Mouse (Mus musculus) intestine, embryonic 16.5 days (tissue): ENCODE measurements at regions not wholly inside any gene's neighbourhood (a gene's known extent, or its start where the extent isn't known, plus 50 kb on each side); places are given as distances from the start of the nearest gene placed in this dataset.
A peak's percentile ranks its signal among the peaks of the same experiment; 100 is the strongest.

ENCODE experiments used
- ATAC-seq: fragments of 200-750 bp; cut with Nextera tagmentation; 2 replicates; pipeline ENCODE4 v1.8.0; 2017; ENCODE audit warnings: moderate TSS enrichment, moderate library complexity
- H3K27ac ChIP-seq: fragments of 300-500 bp; sonication (generic); 2 replicates; pipeline ENCODE4 v1.5.1; 2014; ENCODE audit warnings: mild to moderate bottlenecking, low read length
- H3K27me3 ChIP-seq: fragments of 300-500 bp; sonication (generic); replicated peaks from 2 replicates; pipeline ENCODE4 v1.6.1; 2014; ENCODE audit warnings: low read length, control low read depth, mixed read lengths; ENCODE audit not compliant: control insufficient read depth, insufficient read depth
- H3K36me3 ChIP-seq: fragments of 300-500 bp; sonication (generic); 2 replicates; pipeline ENCODE4 v1.6.1; 2014; ENCODE audit warnings: low read length, control low read depth; ENCODE audit not compliant: control insufficient read depth, insufficient read depth
- H3K4me1 ChIP-seq: fragments of 300-500 bp; sonication (generic); 2 replicates; pipeline ENCODE4 v1.6.1; 2014; ENCODE audit warnings: low read length, control low read depth, mixed read lengths; ENCODE audit not compliant: control insufficient read depth, insufficient read depth
- H3K4me2 ChIP-seq: fragments of 300-500 bp; sonication (generic); 2 replicates; pipeline ENCODE4 v1.6.1; 2014; ENCODE audit warnings: low read depth, low read length, control low read depth
- H3K4me3 ChIP-seq: fragments of 300-500 bp; sonication (generic); 2 replicates; pipeline ENCODE4 v1.5.1; 2014; ENCODE audit warnings: mild to moderate bottlenecking, low read length
- H3K9ac ChIP-seq: fragments of 300-500 bp; sonication (generic); 2 replicates; pipeline ENCODE4 v1.6.1; 2014; ENCODE audit warnings: low read depth, low read length
- H3K9me3 ChIP-seq: fragments of 300-500 bp; sonication (generic); 2 replicates; pipeline ENCODE4 v1.6.1; 2016; ENCODE audit warnings: low read length, control low read depth; ENCODE audit not compliant: control insufficient read depth
- WGBS: fragments of 180-500 bp; shearing (Covaris S2); extraction: QIAGEN DNeasy Blood & Tissue Kit; methylation state at CpG from one replicate; pipeline ENCODE4 v1.1.7; 2014; 5-methylcytosine and 5-hydroxymethylcytosine counted together

DNA sequence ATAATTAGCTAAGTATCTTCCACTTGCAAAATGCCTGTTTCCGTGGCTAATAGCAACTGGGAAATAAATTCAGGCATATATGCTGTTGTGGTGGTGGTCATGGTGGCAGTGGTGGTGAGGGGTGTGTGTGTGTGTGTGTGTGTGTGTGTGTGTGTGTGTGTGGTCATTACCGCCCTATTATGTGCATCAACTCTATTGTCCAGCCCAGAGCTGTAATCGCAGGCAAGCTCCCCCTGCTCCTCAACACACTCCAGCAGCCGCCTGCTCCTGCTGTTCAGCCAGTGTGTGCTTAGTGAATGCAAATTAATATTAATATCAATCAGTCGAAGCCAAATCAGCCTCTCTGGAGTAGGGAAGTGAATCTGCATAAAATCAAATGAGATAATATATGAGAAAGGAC is 152.9 kb upstream of the Zic3 start:
- H3K27ac ChIP-seq: no peak overlapping the region
- H3K36me3 ChIP-seq: no peaks in the 10 kb centered on the region
- no peak overlapping the region for H3K4me3 ChIP-seq
- H3K9ac ChIP-seq: no peak overlapping the region
- H3K4me2 ChIP-seq: no peak overlapping the region
- WGBS: 80% methylated on average over 5 of the region's 5 CpGs
- H3K9me3 ChIP-seq: no peaks in the 10 kb centered on the region
- ATAC-seq: no peak
- no peaks in the 10 kb centered on the region for H3K4me1 ChIP-seq
- no peaks in the 10 kb centered on the region for H3K27me3 ChIP-seq

DNA sequence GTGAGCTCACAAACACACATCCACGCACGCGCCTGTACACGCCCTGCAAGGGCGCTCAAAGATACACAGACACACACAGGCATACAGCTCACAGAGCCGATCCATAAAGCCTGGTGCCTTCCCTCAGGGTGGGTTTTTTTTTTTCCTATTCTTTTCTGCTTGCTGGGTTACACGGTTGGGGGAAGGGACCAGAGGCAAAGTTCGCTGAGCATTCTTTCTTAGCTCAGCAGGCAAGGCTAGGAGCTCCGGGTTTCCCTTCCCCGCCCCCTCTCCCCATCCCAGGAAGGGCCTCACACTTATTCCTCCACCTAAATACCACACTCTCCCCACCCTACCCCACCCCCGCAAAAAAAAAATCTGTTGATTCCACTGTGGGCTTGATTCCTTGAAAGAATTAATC is 105.8 kb upstream of the Zic3 start:
- Histone ChIP-seq H3K4me3 (no peak overlapping the region), H3K4me2 (no peak overlapping the region), H3K9ac (no peak overlapping the region), H3K36me3 (no peaks in the 10 kb centered on the region), H3K27me3 (peaks cover 25% of the 10 kb centered on the region), H3K27ac (no peak overlapping the region), H3K9me3 (no peaks in the 10 kb centered on the region), H3K4me1 (no peaks in the 10 kb centered on the region)
- WGBS: 15% methylated on average over 11 of the region's 11 CpGs
- ATAC-seq: no peak

DNA sequence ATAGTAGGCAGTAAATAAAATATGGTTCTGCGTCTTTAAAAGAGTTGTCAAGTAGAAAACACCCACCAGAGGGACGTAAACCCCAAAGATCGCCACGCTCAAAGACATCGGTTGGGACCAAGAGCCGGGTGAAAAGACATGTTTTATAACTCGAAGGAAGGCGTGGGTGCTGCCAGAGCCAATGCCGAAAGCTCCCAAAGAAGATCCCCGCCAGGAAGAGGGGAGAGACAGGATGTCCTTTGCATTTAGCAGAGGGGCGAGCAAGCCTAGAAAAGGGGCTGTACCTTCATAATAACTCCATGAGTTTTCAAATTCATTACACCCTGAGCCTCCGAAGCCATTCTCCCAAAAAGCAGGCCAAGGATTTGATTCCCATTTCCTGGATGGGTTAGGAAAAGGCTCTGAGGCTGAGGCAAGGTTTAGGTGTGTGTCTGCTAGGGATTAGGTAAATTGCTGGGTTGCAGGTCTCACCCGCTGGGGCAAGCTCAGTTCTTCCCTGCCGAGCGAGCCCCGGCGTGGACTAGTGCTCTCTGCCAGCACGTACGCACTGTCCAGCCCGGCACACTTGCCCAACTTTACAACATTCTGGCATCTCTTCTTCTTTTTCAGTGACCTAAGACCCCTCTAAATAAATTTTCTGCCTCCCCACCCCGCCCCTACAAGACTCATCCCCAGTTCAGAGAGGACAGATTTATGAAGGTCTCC is 104.9 kb upstream of the Zic3 start:
- WGBS: 18% methylated on average over 21 of the region's 21 CpGs
- Histone ChIP-seq H3K9me3 (no peaks in the 10 kb centered on the region), H3K36me3 (no peaks in the 10 kb centered on the region), H3K4me3 (no peak overlapping the region), H3K4me2 (no peak overlapping the region), H3K9ac (no peak overlapping the region), H3K4me1 (no peaks in the 10 kb centered on the region), H3K27me3 (peaks cover 30% of the 10 kb centered on the region), H3K27ac (no peak overlapping the region)
- no peak for ATAC-seq

DNA sequence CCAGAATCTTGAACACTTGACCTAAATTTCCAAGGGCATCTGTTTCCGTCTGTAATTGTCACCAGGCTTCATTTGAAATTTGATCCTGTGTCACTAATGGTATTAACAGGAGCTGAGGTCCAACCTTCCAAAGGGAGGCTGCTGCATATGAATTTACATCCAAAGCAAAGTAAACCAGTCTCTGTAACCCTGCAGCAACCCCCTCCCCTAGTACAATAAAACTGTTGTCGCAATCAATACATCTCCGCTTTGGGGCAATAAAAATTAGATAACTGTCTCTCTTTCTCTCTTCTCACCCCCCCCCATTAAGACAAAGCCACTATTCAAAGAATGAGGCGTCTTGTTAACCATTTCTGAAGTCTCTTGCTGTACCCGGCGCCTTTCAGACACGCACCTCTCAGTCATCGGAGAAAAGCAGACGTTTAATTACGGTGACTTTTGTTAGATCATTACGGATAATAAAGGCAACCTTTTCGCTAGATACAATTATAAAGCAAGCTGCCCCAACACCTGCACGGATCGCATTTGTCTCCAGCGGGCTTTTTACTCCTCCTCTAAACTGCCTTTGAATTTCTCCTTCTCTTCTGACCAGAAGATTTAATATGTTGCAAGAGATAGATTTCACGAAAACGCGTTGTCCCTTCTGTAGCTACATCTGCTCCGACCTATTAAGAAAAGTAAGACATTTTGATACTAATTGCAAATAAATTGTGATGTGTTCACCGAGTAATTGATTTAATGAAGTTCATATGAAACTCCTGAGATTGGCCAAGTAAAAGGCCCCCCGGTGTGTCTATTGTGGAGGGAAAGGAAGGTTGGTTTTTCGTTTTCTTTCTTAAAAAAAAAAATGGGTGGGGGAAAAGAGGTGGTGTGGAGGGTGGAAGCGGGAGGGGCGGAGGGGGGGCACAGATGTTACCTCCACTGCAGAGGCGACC is 104.1 kb upstream of the Zic3 start:
- ATAC-seq: no peak
- WGBS: 16% methylated on average over 25 of the region's 25 CpGs
- peaks cover 30% of the 10 kb centered on the region for H3K27me3 ChIP-seq
- H3K9ac ChIP-seq: no peak overlapping the region
- H3K36me3 ChIP-seq: no peaks in the 10 kb centered on the region
- no peaks in the 10 kb centered on the region for H3K4me1 ChIP-seq
- H3K4me2 ChIP-seq: no peak overlapping the region
- no peaks in the 10 kb centered on the region for H3K9me3 ChIP-seq
- no peak overlapping the region for H3K4me3 ChIP-seq
- H3K27ac ChIP-seq: no peak overlapping the region

DNA sequence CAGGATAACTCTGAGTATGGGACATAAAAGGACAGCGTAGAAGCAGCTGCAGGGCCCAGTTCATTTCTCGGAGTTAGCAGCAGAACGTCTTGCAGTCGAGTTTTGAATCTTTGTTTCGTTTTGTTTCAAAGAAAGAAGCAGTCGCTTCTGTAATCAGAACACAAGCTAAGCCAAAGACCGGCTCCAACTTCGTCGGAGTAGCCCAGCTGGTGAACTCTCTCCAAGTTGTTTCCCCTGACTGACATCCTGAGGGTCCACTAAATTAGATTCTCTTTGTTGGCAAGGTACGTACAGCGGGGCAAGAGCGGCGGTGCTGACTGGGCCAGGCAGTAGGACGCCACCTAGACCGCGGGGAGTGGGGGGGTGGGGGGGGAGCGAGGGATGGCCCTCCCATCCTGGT is 102.6 kb upstream of the Zic3 start:
- Histone ChIP-seq H3K36me3 (no peaks in the 10 kb centered on the region), H3K27ac (no peak overlapping the region), H3K4me2 (0 out of 2 replicates have a peak overlapping the region, but pooled peaks have one; percentile 30), H3K9ac (no peak overlapping the region), H3K4me3 (peak overlapping the region; percentile 24), H3K4me1 (no peaks in the 10 kb centered on the region), H3K27me3 (peaks cover 30% of the 10 kb centered on the region), H3K9me3 (no peaks in the 10 kb centered on the region)
- ATAC-seq: no peak
- WGBS: 18% methylated on average over 17 of the region's 17 CpGs

DNA sequence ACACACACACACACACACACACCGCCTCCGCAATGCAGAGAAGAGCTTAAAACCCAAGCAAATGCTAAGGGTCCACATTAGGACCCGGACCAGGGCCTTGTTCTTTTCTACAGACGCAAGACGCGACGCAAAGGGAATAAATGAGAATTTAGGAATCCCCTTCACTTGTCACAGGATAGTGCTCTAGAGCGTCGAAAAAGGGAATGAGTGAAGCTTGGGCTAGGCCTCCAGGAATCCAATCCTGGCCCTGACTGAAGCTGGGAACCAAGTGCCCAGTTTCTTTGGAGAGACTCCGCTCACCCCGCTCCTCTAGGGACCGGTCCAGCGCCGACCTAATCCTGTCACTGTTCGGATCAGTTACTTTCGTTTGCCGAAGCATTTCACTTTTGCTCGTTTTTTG is 102.1 kb upstream of the Zic3 start:
- Histone ChIP-seq H3K4me1 (no peaks in the 10 kb centered on the region), H3K27me3 (peaks cover 30% of the 10 kb centered on the region), H3K36me3 (no peaks in the 10 kb centered on the region), H3K27ac (no peak overlapping the region), H3K9me3 (no peaks in the 10 kb centered on the region), H3K9ac (no peak overlapping the region), H3K4me3 (no peak overlapping the region), H3K4me2 (no peak overlapping the region)
- WGBS: 17% methylated on average over 18 of the region's 18 CpGs
- ATAC-seq: no peak

DNA sequence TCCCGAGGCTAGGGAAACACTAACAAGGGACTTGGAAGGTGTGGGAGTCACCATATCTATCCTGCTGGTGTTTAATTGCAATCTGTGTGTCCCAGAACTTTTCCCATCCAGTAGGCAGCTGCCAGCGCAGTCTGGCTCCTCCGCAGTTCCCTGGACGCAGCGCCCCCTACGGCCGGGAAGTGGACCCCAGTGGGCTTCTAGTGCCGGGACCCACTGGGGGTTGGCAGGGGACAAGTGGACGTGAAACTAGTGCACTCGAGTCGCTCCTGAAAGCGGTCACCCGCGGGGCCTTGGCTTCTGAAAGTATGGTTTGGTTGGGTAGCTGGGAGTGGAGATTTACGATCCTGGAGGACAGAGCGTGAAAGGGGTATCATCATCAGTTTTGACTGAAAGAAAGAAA is 101.2 kb upstream of the Zic3 start:
- no peak overlapping the region for H3K4me2 ChIP-seq
- 24% methylated on average over 16 of the region's 16 CpGs for WGBS
- no peak overlapping the region for H3K4me3 ChIP-seq
- ATAC-seq: no peak
- H3K27me3 ChIP-seq: peaks cover 30% of the 10 kb centered on the region
- H3K9ac ChIP-seq: no peak overlapping the region
- no peaks in the 10 kb centered on the region for H3K36me3 ChIP-seq
- H3K9me3 ChIP-seq: no peaks in the 10 kb centered on the region
- H3K4me1 ChIP-seq: no peaks in the 10 kb centered on the region
- H3K27ac ChIP-seq: no peak overlapping the region

DNA sequence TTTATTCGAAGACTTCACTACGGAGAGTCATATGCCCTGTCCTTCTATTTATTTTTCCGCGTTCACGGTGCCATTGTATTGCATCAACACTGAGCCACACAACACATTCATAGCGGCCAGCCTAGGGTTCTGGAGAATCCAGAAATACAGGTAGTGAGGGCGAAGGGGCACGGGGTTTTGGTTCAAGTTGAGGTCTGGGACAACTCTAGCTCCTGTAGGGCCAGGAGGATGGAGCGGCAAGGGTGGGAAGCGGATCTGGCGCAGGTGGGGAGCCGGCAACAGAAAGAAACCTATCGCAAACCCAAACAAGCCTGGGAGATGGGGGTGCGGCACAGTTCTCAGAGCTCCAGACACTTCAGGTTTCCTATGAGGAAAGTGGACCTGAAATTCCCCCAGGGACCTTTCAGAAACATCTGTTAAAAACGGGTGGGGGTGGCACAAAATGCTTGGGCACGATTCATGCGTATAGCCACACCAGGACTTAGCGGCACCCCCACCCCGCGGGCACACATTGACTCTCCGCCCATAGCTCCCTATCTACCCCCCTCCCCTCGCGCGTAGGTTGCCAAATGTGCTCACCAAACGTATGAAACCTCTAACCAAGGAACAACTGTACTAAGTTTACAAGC is 100.6 kb upstream of the Zic3 start:
- WGBS: 15% methylated on average over 25 of the region's 25 CpGs

DNA sequence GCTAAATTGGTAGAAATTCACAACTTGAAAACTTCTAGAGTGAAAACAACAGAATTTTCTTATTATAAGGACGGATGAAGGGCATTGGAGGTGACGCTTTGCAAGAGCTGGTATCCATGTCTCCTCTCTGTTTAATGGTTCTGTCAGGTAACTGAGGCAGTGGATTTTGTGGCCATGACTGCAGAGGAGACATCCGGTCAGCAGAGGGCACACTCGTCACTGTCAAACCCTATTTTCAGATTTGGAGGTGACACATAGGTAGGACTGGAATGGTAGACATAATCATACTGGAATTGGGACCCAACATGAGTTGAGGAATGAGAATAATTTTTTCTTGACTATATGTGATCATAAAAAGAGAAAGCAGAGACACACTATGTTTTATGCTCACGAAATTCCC is 98.7 kb upstream of the Zic3 start:
- H3K4me1 ChIP-seq: no peaks in the 10 kb centered on the region
- no peak overlapping the region for H3K4me2 ChIP-seq
- H3K36me3 ChIP-seq: no peaks in the 10 kb centered on the region
- H3K9me3 ChIP-seq: no peaks in the 10 kb centered on the region
- H3K9ac ChIP-seq: no peak overlapping the region
- H3K27me3 ChIP-seq: peaks cover 23% of the 10 kb centered on the region
- WGBS: 29% methylated on average over 5 of the region's 5 CpGs
- no peak for ATAC-seq
- no peak overlapping the region for H3K4me3 ChIP-seq
- no peak overlapping the region for H3K27ac ChIP-seq

More for the DNA sequence above, 100.6 kb upstream of the Zic3 start:
- no peak overlapping the region for H3K4me2 ChIP-seq
- H3K4me3 ChIP-seq: no peak overlapping the region
- H3K27me3 ChIP-seq: peaks cover 26% of the 10 kb centered on the region
- H3K36me3 ChIP-seq: no peaks in the 10 kb centered on the region
- H3K9me3 ChIP-seq: no peaks in the 10 kb centered on the region
- H3K4me1 ChIP-seq: no peaks in the 10 kb centered on the region
- no peak for ATAC-seq
- no peak overlapping the region for H3K27ac ChIP-seq
- no peak overlapping the region for H3K9ac ChIP-seq
